Mouse (Mus musculus) midbrain, embryonic 11.5 days (tissue): ENCODE results near the gene Hivep2. TPM values are rescaled to one million over a fixed set of nuclear protein-coding genes. Genes with fewer than 3 reads are reported as not detected.

ENCODE experiments used
- ATAC-seq: fragments of 200-750 bp; cut with Nextera tagmentation; 2 replicates; pipeline ENCODE4 v1.8.0; 2017; ENCODE audit warnings: moderate TSS enrichment, moderate library complexity; ENCODE audit not compliant: low FRiP score
- DNase-seq: peaks from one replicate; pipeline ENCODE4 v3.0.0; 2015; ENCODE audit warnings: low spot score; ENCODE audit errors: missing footprints
- H3K27ac ChIP-seq: fragments of 300-500 bp; sonication (generic); 2 replicates; pipeline ENCODE4 v1.5.1; 2014; ENCODE audit warnings: low read depth, low read length
- H3K27me3 ChIP-seq: fragments of 300-500 bp; sonication (generic); 2 replicates; pipeline ENCODE4 v1.6.1; 2014; ENCODE audit warnings: mild to moderate bottlenecking, low read length, moderate library complexity, mixed read lengths; ENCODE audit not compliant: control insufficient read depth, insufficient read depth
- H3K36me3 ChIP-seq: fragments of 300-500 bp; sonication (generic); 2 replicates; pipeline ENCODE4 v1.6.1; 2014; ENCODE audit warnings: mild to moderate bottlenecking, low read length, moderate library complexity, mixed read lengths; ENCODE audit not compliant: control insufficient read depth, insufficient read depth
- H3K4me1 ChIP-seq: fragments of 300-500 bp; sonication (generic); 2 replicates; pipeline ENCODE4 v1.6.1; 2014; ENCODE audit warnings: low read length; ENCODE audit not compliant: control insufficient read depth, insufficient read depth
- H3K4me2 ChIP-seq: fragments of 300-500 bp; sonication (generic); 2 replicates; pipeline ENCODE4 v1.6.1; 2014; ENCODE audit warnings: mild to moderate bottlenecking, moderate library complexity
- H3K4me3 ChIP-seq: fragments of 300-500 bp; sonication (generic); 2 replicates; pipeline ENCODE4 v1.5.1; 2014; ENCODE audit warnings: low read depth, low read length
- H3K9ac ChIP-seq: fragments of 300-500 bp; sonication (generic); 2 replicates; pipeline ENCODE4 v1.6.1; 2014; ENCODE audit warnings: low read length
- H3K9me3 ChIP-seq: fragments of 300-500 bp; sonication (generic); 2 replicates; pipeline ENCODE4 v1.6.1; 2016; ENCODE audit warnings: low read length; ENCODE audit not compliant: control insufficient read depth
- WGBS: fragments of 180-500 bp; shearing (Covaris S2); extraction: QIAGEN DNeasy Blood & Tissue Kit; methylation state at CpG from one replicate; pipeline ENCODE4 v1.1.7; 2014; 5-methylcytosine and 5-hydroxymethylcytosine counted together
- polyA plus RNA-seq: library from polyadenylated mRNA; unstranded; fragments of >200 nt; fragmentation: Nextera tagmentation; extraction: Ambion mirVana; gene quantifications from 2 replicates; pipeline ENCODE4 v1.2.1, GENCODE M21; 2014

Hivep2 gene
- polyA plus RNA-seq, 1 experiment from 2014 or later: 5.4 TPM

GRCm38 (mm10) chr10:14085241-14085659 lies 119.4 kb downstream of the Hivep2 start:
- H3K4me3 ChIP-seq: no peak overlapping the region
- no peak overlapping the region for H3K4me2 ChIP-seq
- no peak overlapping the region for H3K27ac ChIP-seq
- no peaks in the 10 kb centered on the region for H3K4me1 ChIP-seq
- H3K27me3 ChIP-seq: no peaks in the 10 kb centered on the region
- ATAC-seq (no peak), DNase-seq (no peak)
- no peaks in the 10 kb centered on the region for H3K9me3 ChIP-seq
- no peaks in the 10 kb centered on the region for H3K36me3 ChIP-seq
- 95% methylated on average over 12 of the region's 12 CpGs for WGBS
- H3K9ac ChIP-seq: no peak overlapping the region

- no peak overlapping the region for H3K4me3 ChIP-seq
- no peaks in the 10 kb centered on the region for H3K9me3 ChIP-seq
- DNase-seq: no peak
- 86% methylated on average over 10 of the region's 10 CpGs for WGBS
- no peak for ATAC-seq
- no peaks in the 10 kb centered on the region for H3K4me1 ChIP-seq
- H3K27me3 ChIP-seq: no peaks in the 10 kb centered on the region
- no peak overlapping the region for H3K4me2 ChIP-seq
- no peak overlapping the region for H3K27ac ChIP-seq
- H3K36me3 ChIP-seq: no peaks in the 10 kb centered on the region
- no peak overlapping the region for H3K9ac ChIP-seq
Measured at GRCm38 (mm10) chr10:14085882-14086515, 120.1 kb downstream of the Hivep2 start.

GRCm38 (mm10) chr10:14087316-14087715 lies 121.4 kb downstream of the Hivep2 start:
- H3K27me3 ChIP-seq: no peaks in the 10 kb centered on the region
- no peak overlapping the region for H3K9ac ChIP-seq
- H3K36me3 ChIP-seq: no peaks in the 10 kb centered on the region
- H3K9me3 ChIP-seq: no peaks in the 10 kb centered on the region
- 86% methylated on average over 7 of the region's 7 CpGs for WGBS
- H3K4me1 ChIP-seq: no peaks in the 10 kb centered on the region
- H3K27ac ChIP-seq: no peak overlapping the region
- DNase-seq: no peak
- ATAC-seq: no peak
- no peak overlapping the region for H3K4me3 ChIP-seq
- H3K4me2 ChIP-seq: no peak overlapping the region

- DNase-seq (no peak), ATAC-seq (peak; percentile 48; the same call in 1 of the 2 replicates)
- Histone ChIP-seq H3K27ac (no peak overlapping the region), H3K9me3 (no peaks in the 10 kb centered on the region), H3K27me3 (no peaks in the 10 kb centered on the region), H3K36me3 (no peaks in the 10 kb centered on the region), H3K4me3 (no peak overlapping the region), H3K9ac (no peak overlapping the region), H3K4me1 (no peaks in the 10 kb centered on the region), H3K4me2 (no peak overlapping the region)
- 52% methylated on average over 9 of the region's 9 CpGs for WGBS
Measured at GRCm38 (mm10) chr10:14089488-14089887, 123.6 kb downstream of the Hivep2 start.

GRCm38 (mm10) chr10:14094033-14094432 lies 128.2 kb downstream of the Hivep2 start:
- no peak for DNase-seq
- Histone ChIP-seq H3K4me1 (no peaks in the 10 kb centered on the region), H3K27me3 (no peaks in the 10 kb centered on the region), H3K27ac (no peak overlapping the region), H3K36me3 (no peaks in the 10 kb centered on the region), H3K9ac (no peak overlapping the region), H3K9me3 (no peaks in the 10 kb centered on the region), H3K4me3 (no peak overlapping the region), H3K4me2 (no peak overlapping the region)
- 85% methylated on average over 4 of the region's 4 CpGs for WGBS
- no peak for ATAC-seq

GRCm38 (mm10) chr10:14096045-14096444 lies 130.2 kb downstream of the Hivep2 start:
- Histone ChIP-seq H3K4me2 (no peak overlapping the region), H3K9ac (no peak overlapping the region), H3K36me3 (no peaks in the 10 kb centered on the region), H3K9me3 (no peaks in the 10 kb centered on the region), H3K27ac (no peak overlapping the region), H3K4me3 (no peak overlapping the region), H3K27me3 (no peaks in the 10 kb centered on the region), H3K4me1 (no peaks in the 10 kb centered on the region)
- ATAC-seq (no peak), DNase-seq (no peak)
- WGBS: 84% methylated on average over 3 of the region's 3 CpGs

- Histone ChIP-seq H3K9me3 (no peaks in the 10 kb centered on the region), H3K4me3 (no peak overlapping the region), H3K9ac (no peak overlapping the region), H3K36me3 (no peaks in the 10 kb centered on the region), H3K4me1 (no peaks in the 10 kb centered on the region), H3K4me2 (no peak overlapping the region), H3K27me3 (no peaks in the 10 kb centered on the region), H3K27ac (no peak overlapping the region)
- ATAC-seq (no peak), DNase-seq (no peak)
- 79% methylated on average over 4 of the region's 4 CpGs for WGBS
Measured at GRCm38 (mm10) chr10:14099182-14099581, 133.3 kb downstream of the Hivep2 start.

GRCm38 (mm10) chr10:14100041-14100440 lies 134.2 kb downstream of the Hivep2 start:
- H3K27ac ChIP-seq: no peak overlapping the region
- DNase-seq: no peak
- no peak overlapping the region for H3K4me2 ChIP-seq
- no peaks in the 10 kb centered on the region for H3K4me1 ChIP-seq
- no peak overlapping the region for H3K4me3 ChIP-seq
- no peak overlapping the region for H3K9ac ChIP-seq
- ATAC-seq: no peak
- H3K27me3 ChIP-seq: no peaks in the 10 kb centered on the region
- H3K36me3 ChIP-seq: no peaks in the 10 kb centered on the region
- 88% methylated on average over 8 of the region's 8 CpGs for whole genome bisulfite sequencing
- H3K9me3 ChIP-seq: no peaks in the 10 kb centered on the region

GRCm38 (mm10) chr10:14100847-14101246 lies 135.0 kb downstream of the Hivep2 start:
- H3K4me1 ChIP-seq: no peaks in the 10 kb centered on the region
- no peaks in the 10 kb centered on the region for H3K27me3 ChIP-seq
- no peak overlapping the region for H3K27ac ChIP-seq
- DNase-seq (no peak), ATAC-seq (no peak)
- H3K9me3 ChIP-seq: no peaks in the 10 kb centered on the region
- no peak overlapping the region for H3K4me3 ChIP-seq
- H3K4me2 ChIP-seq: no peak overlapping the region
- 88% methylated on average over 3 of the region's 3 CpGs for WGBS
- H3K9ac ChIP-seq: no peak overlapping the region
- no peaks in the 10 kb centered on the region for H3K36me3 ChIP-seq
